Mouse (Mus musculus): ENCODE measurements around the gene Stx11.

Stx11 gene

DNA sequence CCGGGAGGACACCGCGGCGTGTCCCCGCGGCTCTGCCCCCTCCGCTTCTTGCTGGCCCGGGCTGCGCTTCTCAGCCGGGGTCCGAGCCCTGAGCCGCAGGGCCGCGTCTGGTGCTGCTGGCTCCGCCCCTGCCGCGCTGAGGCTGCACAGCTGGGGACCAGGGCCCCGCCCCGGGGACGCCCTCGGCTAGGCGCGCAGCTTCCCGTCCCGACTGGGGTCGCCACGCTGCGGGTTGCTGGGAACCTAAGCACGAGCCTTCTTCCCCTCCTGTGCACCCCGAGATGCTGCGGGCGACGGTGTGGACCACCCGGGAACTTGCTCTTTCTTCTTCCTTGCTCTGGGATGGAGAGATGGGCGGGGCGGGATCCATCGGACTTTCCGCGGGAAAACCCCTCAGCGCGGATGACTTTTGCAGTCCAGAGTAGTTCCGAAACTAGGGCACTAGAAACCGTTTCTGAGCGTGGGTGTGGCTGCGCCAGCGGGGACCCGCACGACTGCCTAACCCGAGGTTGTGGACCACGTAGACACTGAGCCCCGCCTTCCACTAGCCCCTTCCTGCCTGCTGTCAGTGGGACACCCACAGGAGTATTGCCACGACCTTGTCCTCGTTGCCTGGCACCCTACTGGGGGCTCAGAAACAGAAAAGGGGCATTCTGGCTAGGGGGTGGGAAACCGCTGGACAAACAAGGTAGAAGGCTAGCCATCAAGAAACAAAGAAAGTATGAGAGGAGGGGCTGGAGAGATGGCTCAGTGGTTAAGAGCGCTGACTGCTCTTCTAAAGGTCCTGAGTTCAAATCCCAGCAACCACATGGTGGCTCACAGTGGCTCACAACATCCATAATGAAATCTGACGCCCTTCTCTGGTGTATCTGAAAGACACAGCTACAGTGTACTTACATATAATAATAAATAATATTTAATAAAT, at the start of gene Stx11:
Gene Stx11 (minus strand): TSS at position 148 of the 925 bp plus-strand sequence.
- DNase-seq = peak; percentile 65 to 69

GRCm38 (mm10) chr10:13008737-13009121, 44.6 kb upstream of the Stx11 start:
- DNase-seq = no peak

- DNase-seq = peak; percentile 97
Measured at GRCm38 (mm10) chr10:13007876-13008736, 44.0 kb upstream of the Stx11 start.

DNA sequence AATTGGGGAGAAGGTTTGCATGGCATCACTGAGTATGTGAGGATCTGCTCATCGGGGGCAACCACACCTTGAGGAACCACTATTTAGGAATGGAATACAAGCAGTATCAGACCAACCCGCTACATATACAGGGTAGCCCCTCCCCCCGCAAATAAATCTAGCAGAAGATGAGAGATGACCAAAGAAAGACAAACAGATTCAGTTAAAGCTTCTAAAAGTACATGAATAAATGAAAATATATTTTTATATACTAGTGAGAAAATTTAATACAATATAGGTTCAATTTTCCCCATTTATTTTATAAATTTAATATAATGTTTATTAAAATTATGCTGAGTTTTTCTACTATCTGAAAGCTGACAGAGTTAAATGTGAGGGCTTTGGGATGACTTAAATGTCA, 40.9 kb upstream of the Stx11 start, which contains the start of gene Sf3b5:
Gene Sf3b5 (plus strand): TSS at position 301 of the 400 bp plus-strand sequence.
- DNase-seq = no peak

DNA sequence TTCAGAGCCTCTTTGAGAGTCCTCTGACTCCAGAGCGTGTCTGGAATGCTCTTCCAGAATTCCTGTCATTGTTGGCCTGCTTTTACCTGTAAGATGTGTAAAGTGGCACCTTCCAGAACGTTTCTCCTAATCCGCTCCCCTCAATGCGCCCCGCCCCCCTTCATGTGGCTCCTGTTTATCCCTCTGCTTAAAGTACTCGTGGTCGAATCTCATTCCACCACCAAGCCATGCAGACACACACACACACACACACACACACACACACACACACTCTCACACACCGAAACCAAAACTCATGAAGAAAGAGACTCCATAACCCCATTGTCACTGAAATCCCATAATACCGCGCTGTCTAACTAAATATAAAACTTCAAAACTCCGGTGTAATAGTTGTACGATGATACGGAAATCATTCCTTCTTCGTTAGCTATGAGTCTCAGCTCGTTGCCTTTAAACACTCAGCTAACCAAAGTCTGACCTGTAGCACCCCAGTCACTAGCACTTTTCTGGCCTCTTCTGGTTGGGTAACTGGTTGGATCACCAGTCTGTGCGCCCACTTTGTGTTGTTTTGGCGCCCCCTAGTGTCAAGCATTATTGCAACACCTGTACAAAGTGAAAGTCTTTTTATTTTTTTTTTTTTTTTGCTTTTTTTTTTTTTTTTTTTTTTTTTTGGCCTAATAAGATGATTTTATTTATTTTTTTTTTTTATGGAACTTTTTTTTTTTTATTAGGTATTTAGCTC, 32.8 kb upstream of the Stx11 start:
- peak; percentile 81 to 88 for DNase-seq

DNA sequence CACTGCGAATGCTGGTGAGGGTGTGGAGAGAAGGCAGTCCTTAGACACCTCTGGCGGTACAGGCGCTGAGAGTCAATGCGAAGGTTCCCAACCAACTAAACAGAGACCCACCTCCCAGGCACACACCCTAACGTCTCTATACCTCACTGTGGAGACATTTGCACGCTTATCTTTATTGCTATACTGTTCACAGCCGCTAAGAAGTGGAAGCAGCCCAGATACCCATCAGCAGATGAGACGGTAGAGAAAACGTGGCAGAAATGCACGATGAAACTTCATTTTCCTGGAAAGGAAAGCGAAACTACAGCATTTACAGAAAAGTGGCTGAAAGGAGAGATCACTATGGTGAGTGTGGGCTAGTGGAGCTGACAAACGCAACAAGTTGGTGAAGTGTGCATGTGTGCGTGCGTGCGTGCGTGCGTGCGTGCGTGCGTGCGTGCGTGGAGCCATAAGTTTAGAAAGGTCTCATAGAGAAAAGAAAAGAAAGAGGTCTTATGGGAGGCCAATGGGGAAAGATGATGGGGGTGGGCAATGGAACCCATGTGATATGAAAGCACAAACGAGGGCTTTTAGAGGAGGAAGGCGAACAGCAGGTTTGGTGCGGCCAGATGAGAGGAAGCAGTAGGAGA, 29.4 kb upstream of the Stx11 start:
- DNase-seq = no peak

GRCm38 (mm10) chr10:12991953-12992352, 27.9 kb upstream of the Stx11 start:
- no peak for DNase-seq

DNA sequence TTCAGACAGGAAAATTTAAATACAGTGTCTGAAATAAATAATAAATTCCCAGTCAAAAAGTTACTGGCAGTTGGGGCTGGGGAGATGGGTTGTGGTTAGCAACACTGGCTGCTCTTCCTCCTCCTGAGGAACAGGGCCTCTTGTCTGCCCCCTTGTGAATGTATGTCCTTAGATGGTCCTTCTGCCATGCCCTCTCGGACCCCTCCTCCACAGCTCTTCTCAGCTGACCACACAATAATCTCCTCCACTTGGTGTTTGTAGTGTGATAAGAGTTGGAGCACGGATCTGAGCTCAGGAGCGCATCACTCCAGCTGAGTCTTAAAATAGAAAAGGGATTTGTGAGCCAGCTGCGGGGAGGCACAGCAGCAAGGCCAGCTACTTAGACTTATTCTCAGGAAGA, 22.8 kb upstream of the Stx11 start:
- DNase-seq = no peak

GRCm38 (mm10) chr10:12986485-12986884, 22.4 kb upstream of the Stx11 start:
- DNase-seq = no peak

DNA sequence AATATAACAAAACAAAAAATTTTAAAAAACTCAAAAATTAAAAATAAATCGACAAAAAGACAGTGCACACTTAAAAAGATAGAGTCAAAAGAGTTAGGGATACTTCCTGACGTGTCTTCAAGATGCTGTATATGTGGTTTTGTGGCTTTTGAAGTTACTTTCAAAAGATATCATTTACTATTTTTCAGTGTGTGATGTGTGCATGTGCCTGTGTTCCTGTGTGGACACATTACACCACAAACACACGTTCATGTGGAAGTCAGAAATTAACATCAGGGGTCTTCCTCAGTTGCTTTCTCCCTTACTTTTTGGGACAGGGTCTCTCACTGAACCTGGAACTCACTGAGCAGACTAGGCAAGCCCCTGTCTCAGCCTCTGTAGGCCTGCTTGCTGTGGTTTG, 20.9 kb upstream of the Stx11 start:
- no peak for DNase-seq

- DNase-seq = no peak
Measured at GRCm38 (mm10) chr10:12983516-12983915, 19.4 kb upstream of the Stx11 start.

DNA sequence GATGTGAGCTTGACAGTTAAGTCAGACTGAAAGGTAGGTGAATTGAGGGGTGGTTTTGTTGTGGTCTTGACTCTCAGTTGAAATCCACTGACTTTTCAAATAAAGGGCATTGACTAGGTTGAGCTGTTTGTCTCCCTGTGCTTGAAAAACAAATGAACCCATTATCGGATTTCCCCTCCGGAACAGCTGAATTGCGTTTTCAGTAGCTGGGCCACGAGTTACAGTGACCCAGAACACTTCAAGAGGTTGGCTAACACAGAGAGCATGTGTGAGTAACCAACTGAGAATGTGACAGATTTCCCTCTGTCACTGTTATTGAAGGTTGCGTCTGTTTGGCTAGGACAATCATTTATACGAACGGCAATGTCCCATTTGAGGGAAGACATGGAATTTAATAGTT, 17.0 kb upstream of the Stx11 start:
- no peak for DNase-seq

- peak; percentile 57 to 62 for DNase-seq
Measured at GRCm38 (mm10) chr10:12977787-12978212, 13.7 kb upstream of the Stx11 start.

- no peak for DNase-seq
Measured at GRCm38 (mm10) chr10:12976552-12976951, 12.5 kb upstream of the Stx11 start.

GRCm38 (mm10) chr10:12975957-12976356, 11.9 kb upstream of the Stx11 start:
- DNase-seq = no peak

DNA sequence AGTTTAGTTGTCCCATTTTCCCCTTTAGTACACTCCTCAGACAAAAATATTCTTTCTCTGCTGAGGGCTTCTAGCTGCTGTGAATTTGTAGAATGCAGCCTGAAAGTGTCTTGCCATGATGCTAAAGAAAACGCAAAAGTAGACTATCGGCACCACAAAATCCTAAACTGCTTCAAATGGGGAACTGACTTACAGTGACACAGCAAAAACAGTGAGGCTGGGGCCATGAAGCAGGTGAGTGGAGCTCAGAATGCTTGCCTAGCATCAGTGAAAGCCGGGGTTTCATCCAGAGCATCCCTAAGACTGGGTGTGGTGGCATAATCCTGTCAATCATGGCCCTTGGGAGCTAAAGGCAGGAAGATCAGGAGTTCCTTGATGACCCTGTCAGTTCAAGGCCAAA, 11.4 kb upstream of the Stx11 start:
- no peak for DNase-seq

DNA sequence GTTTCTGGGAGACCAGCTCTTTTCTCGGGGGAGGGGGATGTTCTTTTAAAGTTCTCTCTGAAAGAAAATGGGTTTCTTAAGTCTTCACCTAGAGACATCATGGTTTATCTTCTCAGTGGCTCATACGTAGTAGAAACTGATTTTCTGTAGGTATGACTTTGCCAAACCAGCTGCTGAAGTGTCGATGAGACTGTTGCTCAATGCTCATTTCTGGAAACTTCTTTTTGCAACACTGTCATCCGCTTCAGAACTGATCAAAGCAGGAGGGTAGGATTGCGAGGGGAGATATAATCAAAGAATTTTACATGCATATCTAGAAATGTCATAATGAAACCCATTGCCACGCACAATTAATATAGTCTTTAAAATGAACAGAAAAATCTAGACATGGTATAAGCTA, 10.5 kb upstream of the Stx11 start:
- DNase-seq = no peak

DNA sequence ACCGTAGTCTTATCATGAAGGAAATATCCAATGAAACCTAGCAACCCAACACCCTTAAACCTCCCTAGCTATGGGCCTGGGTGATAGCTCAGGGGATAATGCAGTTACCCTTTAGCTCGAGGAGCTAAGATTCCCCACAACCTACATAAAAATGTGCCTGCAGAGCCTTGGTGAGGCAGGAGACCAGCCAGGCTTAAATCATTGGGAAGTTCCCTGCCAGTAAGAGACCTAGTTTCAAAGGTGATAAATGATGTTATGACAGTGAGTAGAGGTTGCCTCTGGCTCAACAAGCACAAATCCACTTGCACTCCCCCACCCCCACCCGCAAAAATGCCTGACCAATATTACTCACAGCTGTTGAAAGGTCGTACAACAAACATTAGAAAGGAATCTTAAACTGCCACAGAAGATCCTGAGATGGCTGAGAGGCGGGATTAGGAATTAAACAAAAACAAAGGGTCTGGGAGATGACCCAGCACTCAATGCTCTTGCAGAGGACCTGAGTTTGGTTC, 1.6 kb upstream of the Stx11 start:
- DNase-seq = no peak

DNA sequence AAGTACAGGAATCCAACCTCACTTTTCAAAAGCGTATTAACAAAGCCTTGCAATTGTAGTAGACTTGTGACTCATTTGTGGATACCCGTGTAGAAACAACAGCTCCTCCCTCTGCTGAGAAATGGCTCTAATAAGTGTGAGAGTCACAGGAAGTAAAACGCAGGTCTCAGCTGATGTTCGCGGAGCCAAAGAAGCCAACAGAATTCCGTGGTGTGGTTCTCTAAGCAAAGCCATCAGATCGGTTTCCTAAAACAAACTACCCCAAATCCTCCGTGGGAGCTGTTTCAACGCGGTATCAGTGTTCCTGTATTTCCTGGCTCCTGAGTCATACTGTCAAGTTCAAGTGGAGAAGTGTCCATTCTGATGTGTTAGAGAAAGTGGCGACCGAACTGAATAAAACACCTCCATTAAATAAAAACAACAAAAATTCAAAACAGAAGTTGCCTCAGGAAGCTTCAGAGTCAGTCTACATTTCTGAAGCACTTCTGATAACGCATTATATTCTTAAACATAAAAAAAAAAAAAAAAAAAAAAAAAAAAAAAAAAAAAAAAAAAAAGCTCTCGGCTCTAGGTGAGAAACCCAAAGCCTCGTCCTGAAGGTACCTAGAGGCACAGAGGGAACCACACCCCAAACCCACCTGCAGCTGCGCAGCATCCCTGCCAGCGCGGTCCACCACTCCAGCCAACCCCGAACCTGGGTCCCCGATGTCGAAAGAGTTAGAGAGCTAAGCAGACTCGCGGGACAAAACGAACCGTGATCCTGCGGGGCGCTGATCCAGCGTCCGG, 543 bp downstream of the Stx11 start:
- DNase-seq = peak; percentile 19 to 24

DNA sequence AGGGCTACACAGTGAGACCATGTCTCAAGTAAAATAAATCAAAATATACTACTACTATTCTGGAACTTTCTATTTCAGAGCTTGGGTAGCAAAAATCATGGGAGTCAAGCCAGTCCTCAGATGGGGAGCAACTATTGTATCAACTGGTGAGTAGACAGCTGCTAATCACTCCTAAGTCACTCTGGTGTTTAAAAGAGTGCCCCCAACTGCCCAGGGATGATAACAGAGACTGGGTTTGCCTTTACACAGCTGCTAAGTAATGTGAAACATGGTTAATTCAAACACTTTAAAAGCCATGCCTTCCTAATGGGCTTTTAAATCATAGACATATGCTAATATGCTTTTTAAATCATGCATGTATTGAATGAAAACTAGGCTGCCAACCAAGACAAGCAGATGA, 1.9 kb downstream of the Stx11 start:
- no peak for DNase-seq

DNA sequence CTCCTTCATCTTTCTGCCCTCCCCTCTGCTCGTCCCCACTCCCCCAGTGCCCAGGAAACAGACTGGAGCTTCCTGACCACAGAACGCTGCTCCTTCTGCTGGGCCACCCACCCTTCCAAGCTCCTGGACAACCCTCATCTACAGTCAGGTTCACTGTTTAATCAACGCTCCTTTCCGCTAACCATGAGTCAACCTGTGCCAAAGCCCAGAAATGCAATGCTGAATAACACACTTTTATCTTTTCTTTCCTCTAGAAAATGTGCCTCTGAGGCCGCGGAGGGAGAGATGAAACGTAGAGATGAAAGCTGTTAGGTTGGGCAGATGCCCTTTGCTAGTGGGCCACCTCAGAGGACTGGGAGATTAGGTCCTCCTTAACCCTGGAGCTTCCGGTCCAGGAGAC, 2.6 kb downstream of the Stx11 start:
- no peak for DNase-seq

All from lung, adult 18-20 months (tissue).